Mouse (Mus musculus): ENCODE measurements around the gene Tnik. TPM values are rescaled to one million over a fixed set of nuclear protein-coding genes. Genes with fewer than 3 reads are reported as not detected.

Gene Tnik
- total RNA-seq, 2 experiments from 2014 or later, result 39.2 to 40.7 TPM

GRCm38 (mm10) chr3:28408859-28409459 lies 145.9 kb downstream of the Tnik start:
- peak; percentile 59 for DNase-seq

DNA sequence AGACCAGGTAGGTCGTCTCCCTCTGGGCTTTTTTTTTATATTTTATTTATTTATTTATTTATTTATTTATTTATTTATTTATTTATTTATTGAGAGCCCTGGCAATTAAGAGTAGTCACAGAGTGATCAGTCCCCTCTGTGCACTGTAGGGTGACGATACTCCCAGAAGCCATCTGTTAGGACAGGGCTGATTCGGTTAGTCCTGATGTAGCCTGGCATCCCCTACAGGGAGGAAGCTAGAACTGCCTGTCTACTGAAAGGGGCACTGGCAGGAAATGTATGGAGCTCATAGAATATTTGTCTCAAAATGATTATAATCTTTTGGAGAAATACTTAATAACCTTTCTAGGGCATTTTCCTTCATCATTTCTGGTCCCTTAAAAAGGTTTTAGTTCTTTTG lies 147.3 kb downstream of the Tnik start:
- DNase-seq, result no peak

GRCm38 (mm10) chr3:28415986-28416385 lies 153.0 kb downstream of the Tnik start:
- DNase-seq, result no peak

GRCm38 (mm10) chr3:28417091-28417715 lies 154.2 kb downstream of the Tnik start:
- no peak for DNase-seq

- peak; percentile 59 for DNase-seq
Measured at GRCm38 (mm10) chr3:28420194-28420593, 157.2 kb downstream of the Tnik start.

DNA sequence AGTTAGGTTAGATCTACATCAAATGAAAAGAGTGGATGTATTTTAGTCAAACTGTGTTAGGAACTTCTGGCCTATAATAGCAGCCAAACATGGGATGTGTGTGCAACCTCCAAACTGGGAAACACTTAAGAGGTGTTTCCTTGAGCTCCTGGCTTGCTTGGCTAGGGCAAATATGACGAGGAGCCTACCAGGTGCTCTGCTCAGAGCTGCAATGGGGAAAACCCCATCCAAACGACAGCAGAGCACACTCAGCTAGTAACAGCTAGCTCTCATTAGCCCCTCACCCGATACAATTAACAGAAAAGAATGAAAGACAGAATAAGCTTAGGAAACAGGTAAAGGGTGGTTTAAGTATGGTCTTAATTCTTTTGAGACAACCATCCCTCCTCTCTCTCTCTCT lies 157.7 kb downstream of the Tnik start:
- no peak for DNase-seq

GRCm38 (mm10) chr3:28421798-28422197 lies 158.8 kb downstream of the Tnik start:
- no peak for DNase-seq

DNA sequence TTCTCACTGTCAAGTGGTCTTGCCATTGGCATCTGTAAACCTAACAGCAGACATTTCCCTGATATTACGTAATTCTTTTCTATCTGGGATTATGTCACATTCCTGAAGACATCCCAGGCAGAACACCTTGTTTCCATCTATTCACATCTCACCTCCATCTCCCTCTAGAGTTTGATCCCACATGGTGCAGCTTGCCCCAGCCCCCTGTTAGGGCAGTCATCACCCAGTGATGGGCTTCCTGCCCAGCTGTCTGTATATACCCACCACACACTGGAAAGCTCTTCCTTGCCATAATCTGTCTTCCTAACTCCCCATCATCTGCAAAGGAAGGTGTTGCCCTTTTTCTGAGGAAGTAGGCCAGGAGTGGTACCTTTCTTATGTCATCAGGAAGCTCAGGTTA lies 159.2 kb downstream of the Tnik start:
- DNase-seq, result no peak

DNA sequence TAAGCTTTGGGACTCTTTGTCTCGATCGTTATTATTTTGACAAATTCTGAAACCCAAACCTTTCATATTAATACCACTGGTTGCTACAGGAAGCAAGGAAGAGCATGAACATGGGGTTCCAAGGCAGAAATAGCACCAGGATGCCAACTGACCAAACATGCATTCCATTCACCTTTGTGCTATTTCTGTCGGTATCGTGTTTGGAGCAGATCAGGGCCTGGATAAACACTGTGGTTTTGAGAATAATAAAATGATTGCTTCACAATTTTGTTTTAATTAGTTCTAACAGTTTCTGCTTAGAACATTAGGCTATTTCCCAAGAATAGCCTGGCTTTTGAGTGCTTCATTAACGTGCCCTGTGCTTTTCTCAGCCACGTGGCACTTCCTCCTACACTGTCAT lies 162.9 kb downstream of the Tnik start:
- DNase-seq, result no peak

DNA sequence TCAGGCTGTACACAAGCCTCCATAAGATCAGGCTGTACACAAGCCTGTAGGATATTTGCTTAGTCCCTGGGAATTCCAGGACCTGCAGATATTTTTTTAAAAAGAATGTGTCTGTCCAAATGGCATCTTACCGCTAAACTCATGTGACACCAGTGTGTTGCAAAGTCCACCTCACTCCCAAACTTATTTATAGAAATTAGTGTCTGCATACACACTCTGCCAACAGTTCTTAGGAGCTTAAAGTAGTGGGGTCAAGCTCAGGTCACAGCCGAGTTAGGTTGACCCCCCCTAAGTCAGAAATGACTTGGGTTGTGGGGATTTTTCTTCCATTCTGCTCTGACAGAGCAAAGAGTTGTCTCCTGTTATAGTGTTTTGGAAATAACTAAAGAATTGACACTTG lies 168.4 kb downstream of the Tnik start:
- no peak for DNase-seq

DNA sequence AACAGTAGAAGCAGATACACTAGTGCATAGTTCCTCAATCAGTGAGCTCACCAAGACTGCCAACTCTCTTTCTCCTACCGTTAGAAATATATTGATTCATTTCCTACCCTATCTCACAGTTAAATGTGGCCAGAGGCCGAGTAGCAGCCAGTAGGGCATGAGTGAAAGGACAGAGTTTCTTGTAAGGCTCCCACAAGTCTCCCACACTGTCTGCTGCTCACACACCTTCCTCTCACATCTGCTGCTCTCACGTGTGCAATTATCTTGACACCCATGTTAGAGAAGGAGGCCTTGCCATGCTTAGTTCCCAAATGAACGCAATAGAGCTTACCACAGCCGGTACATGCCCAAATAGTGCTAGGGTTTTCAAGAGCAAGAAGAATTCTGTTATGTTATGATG lies 169.3 kb downstream of the Tnik start:
- DNase-seq, result no peak

DNA sequence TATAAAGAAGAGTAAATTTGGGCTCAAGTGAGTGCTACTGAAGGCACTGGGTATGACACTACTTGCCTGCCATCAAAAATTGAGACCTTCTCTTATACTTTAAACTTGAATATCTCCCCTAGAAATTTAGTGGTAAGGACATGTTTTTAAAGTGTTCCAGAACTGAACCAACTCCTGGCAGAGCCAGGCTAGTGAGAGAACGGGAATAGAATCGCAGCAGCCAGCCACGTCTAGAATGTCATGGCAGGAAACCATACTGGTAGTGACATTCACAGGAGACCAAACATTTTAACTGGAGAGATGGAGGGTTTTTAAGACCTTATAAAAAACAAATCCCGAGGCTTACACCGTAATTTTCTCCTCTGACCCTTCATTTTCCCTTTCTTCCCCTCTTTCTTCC lies 172.5 kb downstream of the Tnik start:
- DNase-seq, result no peak

- DNase-seq, result no peak
Measured at GRCm38 (mm10) chr3:28437429-28437828, 174.4 kb downstream of the Tnik start.

GRCm38 (mm10) chr3:28441545-28441944 lies 178.5 kb downstream of the Tnik start:
- DNase-seq, result no peak

DNA sequence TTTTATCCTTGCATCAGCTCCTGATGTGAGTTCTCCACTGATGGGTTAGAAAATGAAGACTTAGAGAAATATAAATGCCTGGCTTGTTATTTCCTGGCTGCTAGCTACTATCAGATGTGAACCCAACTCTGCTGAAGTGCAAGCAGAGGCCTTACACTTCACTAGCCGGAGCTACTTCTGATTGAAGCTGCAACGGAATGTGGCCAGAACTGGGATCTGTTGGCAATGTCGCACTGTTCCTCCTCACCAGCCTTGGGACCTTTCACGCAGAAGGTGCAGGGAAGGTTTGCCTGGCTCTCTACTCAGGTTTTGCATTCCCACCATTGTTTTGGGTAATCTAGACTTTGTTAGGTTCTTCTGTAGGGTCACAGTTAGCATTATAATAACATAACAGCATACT lies 179.1 kb downstream of the Tnik start:
- DNase-seq, result no peak

GRCm38 (mm10) chr3:28447950-28448349 lies 184.9 kb downstream of the Tnik start:
- no peak for DNase-seq

- DNase-seq, result no peak
Measured at GRCm38 (mm10) chr3:28453458-28453857, 190.4 kb downstream of the Tnik start.

GRCm38 (mm10) chr3:28456842-28457241 lies 193.8 kb downstream of the Tnik start:
- no peak for DNase-seq

DNA sequence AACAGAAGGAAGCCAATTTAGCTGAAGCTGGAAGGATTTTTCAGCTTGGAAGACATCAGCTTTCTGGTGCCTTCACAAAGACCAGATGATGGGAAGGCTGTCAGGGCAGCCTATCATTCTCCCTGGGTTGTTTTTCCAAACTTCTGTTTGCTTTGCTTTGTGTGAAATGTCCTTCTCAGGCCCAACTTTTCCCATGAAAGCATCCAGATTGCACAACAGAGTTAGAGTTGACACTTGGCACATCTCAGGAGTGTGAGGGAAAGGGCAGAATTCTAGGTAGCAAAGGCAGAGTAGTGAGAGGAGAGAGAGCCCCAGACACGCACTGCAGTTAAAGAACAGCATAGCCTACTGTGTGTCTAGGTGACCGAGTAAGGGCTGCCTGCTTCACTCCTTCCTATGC lies 194.5 kb downstream of the Tnik start:
- no peak for DNase-seq

- no peak for DNase-seq
Measured at GRCm38 (mm10) chr3:28466688-28467087, 203.7 kb downstream of the Tnik start.

DNA sequence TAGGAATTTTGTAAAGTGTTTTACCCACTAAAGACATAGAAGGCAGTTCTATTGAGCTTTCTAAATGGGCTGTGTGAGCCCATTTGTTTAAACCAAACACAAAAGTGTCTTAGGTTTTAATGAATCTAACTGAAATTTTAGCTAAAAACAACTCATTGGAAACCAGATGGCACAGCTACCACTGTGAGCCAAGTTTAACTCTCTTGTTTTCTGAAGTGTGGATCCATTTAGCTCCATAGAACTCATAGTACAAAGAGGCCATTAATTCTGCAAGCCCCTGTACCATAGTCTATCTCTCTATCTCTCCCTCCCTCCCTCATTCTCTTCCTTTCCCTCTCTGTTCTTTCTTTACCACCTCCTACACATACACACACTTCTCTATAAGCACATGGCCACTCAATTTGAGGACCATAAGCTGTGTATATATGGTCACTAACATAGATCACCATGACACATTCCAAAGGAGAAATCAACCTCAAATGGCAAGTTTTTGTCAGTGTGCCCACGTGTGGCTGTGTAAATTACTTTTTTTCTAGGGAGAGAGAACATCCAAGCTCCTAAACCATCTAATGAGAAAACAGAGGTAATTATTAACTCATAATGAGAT lies 204.2 kb downstream of the Tnik start:
- DNase-seq, result no peak

- no peak for DNase-seq
Measured at GRCm38 (mm10) chr3:28467871-28468285, 204.9 kb downstream of the Tnik start.

- DNase-seq, result no peak
Measured at GRCm38 (mm10) chr3:28473439-28473838, 210.4 kb downstream of the Tnik start.

DNA sequence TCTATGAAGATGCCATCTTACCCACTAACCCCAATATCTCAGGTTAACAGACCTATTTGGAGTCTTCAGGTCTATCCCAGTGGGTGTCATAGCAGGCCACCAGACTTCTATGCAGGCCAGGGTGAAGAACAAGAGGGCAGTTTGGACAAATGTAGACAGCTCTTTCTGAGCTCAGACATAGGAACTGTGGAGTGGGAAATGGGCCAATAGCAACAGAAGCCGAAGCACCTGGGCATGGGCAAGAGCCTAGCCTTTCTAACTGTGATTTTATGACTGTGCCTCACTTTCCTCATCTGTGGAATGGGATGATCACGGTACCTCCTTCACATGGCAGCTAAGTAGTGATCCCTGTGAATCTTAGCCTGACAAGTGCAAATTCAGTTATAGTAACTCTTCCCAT lies 214.4 kb downstream of the Tnik start:
- DNase-seq, result no peak

Measured in heart, postnatal 4 days (tissue).